Mouse (Mus musculus): Measurements from ENCODE around the gene Cpeb3.

Gene Cpeb3

DNA sequence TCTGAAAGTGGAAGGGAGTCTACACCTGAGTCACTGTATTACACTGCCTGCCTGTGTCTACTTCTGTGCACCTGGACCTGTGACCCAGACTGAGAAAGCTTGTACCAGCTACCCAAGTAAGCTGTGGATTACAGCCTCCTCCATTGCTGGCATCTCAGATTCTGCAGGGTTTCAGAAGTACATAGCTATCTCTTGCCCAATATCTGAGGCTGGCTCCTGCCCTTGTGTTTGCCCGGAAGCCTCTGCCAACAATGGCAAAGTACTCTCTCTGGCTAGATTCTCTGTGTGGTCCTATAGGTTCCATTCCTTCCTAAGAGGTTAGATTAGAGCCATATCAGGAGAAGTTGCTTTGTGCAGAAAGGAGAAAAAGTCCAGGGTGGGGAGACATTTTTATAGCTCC lies 129.8 kb downstream of the Cpeb3 start:
- DNase-seq: no peak

GRCm38 (mm10) chr19:37078064-37078463 lies 130.3 kb downstream of the Cpeb3 start:
- peak; percentile 82 to 95 for DNase-seq

DNA sequence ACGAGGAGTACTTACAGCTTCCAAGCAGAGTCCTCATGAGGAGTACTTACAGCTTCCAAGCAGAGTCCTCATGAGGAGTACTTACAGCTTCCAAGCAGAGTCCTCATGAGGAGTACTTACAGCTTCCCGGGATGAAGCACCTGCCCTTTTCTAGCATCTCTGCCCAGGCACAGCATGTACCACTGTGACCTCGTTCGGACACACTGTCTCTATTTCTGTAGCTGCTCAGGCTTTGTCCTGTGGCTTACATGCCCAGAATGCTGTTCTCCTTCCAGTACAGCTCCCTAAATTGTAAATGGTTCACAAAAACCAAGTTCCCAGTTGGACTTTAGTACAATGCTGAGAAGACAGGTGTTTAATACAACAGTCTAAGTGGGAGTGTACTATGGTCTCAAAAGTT lies 131.1 kb downstream of the Cpeb3 start:
- DNase-seq: peak in 1 of 2 experiments; percentile 72

DNA sequence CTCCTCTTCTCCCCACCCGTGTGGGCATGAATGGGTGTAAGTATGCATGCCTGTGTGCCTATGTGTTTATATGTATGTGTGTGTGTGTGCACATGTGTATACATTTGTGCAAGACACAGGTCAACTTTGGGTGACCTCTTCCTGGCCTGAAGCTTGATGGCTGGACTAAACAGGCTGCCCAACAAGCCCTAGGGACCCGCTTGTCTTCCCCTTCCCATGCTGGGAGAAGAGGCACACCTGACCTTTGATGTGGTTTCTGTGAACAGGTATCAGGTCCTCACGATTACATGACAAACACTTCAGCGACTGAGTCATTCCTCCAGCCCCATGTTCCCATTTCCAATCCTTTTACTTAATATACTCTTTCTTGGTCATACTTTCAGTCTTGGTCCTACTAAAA lies 131.8 kb downstream of the Cpeb3 start:
- DNase-seq: no peak

DNA sequence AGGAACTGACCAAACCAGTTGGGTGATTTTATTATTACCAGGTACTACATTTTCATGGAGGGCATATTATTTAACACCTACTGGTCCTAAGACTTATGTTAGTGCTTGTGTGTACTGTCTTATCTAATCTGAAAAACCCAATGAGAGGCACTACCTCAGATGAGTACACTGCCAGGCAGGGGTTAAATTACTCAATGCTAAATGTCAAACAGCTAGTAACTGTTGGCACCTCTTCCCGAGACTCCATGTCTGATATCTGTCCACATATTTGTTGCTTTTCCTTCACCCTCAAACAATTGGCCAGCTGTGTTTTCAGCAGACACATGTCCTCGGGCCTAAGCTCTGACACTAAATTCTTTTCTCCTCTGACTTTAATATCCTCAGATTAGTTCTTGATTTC lies 132.3 kb downstream of the Cpeb3 start:
- DNase-seq: no peak

DNA sequence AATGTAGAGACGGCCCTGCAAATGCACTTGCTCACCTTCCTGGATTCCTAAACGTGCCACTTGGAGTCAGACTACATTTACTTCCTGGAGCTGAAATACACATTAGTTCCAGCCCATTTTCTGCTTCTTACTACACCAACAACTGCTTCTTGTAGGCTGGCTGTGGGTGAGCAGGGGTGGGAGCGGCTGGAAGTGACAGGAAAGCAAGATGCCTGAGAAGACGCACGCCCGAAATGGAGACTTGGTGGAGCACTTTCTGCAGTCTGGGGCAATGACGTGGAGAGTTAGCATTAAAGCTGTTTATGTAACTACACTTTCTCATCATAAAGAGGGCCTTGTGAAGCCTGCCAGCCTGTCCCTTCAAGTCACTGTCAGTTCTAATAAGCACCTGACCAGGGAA lies 132.7 kb downstream of the Cpeb3 start:
- peak in 1 of 2 experiments; percentile 62 for DNase-seq

GRCm38 (mm10) chr19:37074726-37075125 lies 133.7 kb downstream of the Cpeb3 start:
- DNase-seq: peak; percentile 59 to 88

DNA sequence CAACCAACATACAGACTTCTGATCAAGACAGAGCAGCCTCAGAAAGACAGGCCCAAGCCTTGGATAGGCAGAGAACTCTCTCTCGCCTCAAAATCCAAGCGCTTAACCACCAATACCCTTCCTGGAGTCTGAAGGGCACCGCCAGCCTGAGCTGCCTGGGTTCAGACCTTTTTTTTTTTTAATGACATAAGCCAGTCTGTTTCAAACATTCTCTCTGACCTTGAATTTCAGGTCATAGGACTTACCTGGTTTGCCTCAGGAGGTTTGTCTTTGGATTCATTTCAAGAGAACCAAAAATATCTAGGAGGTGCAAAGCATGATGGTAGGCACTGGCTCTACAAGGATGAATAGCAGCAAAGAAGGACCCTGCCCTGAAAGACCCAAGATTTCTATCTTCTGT lies 134.1 kb downstream of the Cpeb3 start:
- peak; percentile 41 to 77 for DNase-seq

DNA sequence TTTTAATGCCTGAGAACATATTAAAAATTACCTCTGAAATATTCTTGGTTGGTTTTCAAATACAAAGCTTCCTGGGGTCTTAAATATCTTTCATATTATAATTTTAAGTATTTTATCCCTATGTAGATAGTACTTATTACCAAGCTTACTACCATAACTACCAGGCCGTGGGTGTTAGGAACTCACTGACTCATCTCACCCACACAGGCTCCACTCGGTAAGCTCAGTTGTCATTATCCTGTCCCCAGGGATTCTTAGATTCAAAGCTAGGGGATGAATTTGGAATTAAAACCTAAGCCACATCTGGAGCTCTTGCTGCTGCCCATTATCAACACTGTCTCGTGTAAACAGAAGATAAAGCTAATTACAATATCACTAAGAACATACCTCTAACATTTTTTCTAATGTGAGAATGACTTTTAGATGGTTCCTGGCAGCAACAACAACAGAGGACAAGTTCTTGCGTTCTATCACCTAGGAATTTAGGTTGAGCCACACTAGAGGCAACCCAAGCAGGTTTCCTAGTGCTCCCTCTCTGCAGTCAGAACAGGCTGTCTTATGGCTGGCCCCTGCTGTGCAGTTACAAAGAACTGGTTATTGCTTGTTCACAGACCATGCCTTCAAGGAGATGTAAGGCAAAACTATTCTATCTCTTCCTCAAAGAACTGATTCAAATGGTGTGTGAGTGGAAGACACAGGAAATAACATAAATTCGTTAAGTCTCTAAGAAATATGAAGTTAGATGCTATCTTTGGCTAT lies 135.4 kb downstream of the Cpeb3 start:
- no peak for DNase-seq

DNA sequence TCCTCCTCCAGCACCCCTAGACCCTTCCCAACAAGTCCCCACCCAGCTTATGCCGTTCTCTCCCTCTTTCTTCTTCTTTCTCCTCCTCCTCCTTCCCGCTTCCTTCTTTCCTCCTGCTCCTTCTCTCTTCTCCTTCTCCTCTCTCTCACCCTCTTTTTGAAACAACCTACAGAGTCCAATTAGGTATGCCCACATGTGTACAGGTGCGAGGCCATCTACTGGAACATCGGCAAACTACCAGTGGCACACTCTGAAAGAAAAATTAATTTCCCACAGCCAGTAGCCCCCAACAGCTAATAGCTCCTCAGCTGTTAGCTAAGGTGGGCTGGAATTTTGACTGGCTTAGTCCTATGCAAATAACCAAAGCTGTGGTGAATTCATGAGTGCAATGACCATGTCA lies 139.2 kb downstream of the Cpeb3 start:
- no peak for DNase-seq

DNA sequence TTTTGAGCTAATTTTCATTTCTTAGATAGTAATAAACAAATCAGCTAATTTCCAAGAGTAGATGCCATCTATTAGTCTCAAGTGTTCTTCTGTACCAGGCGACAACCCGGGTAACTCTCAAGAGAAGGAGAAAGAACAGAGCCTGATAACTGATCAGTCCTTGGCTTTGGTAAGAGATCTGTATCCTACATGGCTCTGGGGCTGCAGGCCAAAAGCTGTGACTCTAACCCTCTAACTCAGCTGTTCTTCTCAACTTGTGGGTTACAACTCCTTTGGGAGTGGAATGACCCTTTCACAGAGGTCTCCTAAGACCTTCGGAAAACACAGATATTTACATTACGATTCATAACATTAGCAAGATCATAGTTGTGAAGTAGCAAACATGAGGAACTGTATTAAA lies 148.3 kb downstream of the Cpeb3 start:
- no peak for DNase-seq

GRCm38 (mm10) chr19:37059623-37060022 lies 148.8 kb downstream of the Cpeb3 start:
- DNase-seq: peak; percentile 65 to 85

GRCm38 (mm10) chr19:37057161-37057905 lies 151.1 kb downstream of the Cpeb3 start:
- DNase-seq: no peak

- DNase-seq: no peak
Observed at GRCm38 (mm10) chr19:37055976-37056556, 152.3 kb downstream of the Cpeb3 start.

DNA sequence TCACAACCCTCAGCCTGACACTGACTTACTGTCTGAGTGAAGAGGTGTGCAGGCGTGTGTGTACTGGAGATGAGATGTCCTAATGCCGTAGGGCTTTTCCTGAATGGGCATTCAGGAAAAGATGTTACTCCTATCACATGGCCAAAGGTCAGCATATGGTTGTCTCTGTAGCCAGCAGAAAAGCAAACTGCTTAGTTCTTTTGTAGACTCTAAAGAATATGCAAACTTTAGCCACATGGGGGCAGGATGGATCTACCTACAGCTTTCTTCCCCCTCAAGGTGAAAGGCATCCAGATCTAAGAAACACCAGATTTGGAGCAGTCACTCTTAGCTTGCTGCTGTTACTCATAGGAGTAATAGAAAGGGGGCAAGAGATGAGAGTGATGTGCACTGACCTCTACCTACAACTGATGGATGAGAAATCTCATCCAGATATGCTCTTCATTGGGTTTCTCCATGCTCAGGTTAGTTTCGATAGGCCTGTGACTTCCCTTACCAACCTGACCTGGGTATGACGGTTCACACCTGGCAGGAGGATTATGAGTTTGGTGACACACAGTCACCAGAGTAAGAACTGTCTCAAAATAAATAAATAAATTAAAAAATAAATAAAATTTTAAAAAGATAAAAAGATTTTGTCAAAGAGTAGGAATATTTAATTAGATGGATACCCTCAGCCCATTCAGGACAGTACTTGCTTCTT lies 157.6 kb downstream of the Cpeb3 start:
- peak in 1 of 2 experiments; percentile 78 for DNase-seq

DNA sequence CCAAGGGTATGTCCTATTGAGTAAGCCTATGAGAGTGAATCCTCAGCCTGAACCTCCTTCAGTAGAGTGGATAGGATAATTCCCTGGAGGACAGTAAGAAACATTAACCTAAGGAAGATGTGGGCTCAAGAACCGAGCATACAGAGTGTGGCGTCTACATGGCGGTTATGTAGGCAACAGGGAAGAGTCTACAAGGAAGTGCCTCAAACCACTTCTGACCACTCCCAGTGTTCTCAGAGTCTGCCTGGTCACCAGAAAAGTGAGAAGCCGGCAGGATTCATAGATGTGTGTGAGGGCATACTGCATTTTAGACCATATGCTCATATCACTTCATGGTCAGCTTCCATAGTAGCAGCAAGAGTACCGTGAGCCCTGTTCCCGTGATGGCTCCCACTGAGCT lies 159.9 kb downstream of the Cpeb3 start:
- DNase-seq: no peak

DNA sequence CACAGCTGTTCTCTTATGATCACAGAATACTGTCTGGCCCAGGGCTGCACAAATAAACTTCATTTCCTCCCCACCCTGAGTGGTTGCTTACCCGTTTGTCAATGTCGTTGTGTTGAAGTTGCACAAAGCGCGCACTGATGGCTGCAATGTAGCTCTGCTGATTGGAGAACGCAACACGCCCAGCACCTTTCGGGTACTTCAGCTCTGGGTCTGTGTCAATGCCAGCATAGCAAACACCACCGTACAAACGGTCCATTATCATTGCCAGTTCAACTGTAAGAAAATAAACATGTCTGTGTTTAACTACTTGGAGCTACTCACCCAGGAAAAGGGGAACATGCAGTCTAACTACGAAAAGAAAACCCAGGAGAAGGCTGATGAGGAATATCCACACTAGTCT lies 164.0 kb downstream of the Cpeb3 start:
- no peak for DNase-seq

DNA sequence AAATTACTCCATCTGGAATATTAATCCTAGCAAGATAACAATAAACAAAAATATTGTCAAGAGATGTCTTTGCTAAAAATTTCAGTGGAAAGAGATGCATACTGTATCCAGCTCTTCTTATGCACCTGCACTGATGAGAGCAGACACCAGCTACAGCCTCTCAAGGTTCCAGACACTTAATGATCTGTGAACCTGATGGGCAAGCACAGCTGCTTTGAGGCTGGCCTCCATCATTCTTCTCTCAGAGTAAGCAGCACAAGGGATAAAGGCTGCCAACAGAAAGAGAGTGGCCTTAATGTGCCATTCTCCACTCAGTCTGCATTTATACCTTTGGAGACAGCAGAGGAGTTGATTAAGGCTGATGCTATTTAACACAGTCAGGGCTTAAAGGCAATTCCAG lies 167.5 kb downstream of the Cpeb3 start:
- DNase-seq: no peak

GRCm38 (mm10) chr19:37032364-37032763 lies 176.0 kb downstream of the Cpeb3 start:
- no peak for DNase-seq

GRCm38 (mm10) chr19:37031446-37031845 lies 177.0 kb downstream of the Cpeb3 start:
- no peak for DNase-seq

DNA sequence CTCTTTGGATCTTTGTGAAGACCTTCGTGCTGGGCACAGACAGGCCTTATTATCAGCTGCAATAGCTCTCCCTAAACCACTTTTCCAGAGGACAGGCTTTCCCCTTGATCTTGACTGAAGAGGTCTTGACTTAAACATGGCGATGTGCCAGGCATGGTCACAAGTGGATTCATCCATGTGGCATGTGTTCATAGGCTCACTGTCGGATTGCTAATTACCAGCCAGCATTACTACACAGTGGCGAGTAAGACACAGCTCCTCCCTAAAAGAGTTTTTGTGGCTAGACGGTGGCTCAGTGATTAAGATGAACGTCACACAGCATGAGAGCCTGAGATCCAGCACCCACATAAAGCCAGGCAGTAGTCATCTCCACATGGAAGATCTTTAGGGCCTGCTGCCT lies 178.6 kb downstream of the Cpeb3 start:
- no peak for DNase-seq

GRCm38 (mm10) chr19:37026408-37026807 lies 182.0 kb downstream of the Cpeb3 start:
- DNase-seq: no peak

DNA sequence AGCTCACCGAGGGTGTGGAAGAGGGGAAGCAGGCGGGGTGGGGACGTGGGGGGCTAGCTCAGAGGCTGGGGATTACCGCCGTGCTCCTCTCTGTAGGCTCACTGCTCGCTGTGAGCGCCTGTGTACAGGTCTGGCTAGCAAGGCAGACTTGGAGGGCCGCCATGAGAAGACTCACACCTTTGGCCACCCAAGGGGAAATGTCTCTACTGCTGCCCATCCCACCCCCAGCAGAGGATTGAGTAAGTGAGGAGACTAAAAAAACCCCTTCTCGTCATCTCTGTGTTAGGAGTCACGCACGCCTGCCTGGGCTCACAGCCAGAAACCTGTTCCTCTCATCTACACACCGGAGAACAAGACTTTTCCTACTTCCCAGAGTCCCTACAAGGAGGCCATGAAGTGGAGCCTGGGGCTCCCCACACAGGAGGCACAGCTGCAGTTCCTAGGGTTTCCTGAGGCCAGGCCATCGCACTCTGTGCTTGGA lies 182.5 kb downstream of the Cpeb3 start:
- DNase-seq: no peak

Data from kidney, postnatal 25 days (tissue).